Mouse (Mus musculus) thymus, adult 2 months (tissue): ENCODE measurements around the gene Adgb. TPM values are rescaled to one million over a fixed set of nuclear protein-coding genes. Genes with fewer than 3 reads are reported as not detected.

Experiments
- DNase-seq: peaks from one replicate; pipeline ENCODE4 v3.0.0; 2021
- H3K27ac ChIP-seq: fragments of 200-500 bp; 2 replicates; pipeline ENCODE4 v1.5.1; 2012; ENCODE audit warnings: low read length, control low read depth; ENCODE audit not compliant: control insufficient read depth, insufficient read depth
- H3K27me3 ChIP-seq: fragments of 200-500 bp; 2 replicates; pipeline ENCODE4 v1.6.1; 2012; ENCODE audit warnings: mild to moderate bottlenecking, low read length, moderate library complexity, mixed read lengths; ENCODE audit not compliant: control insufficient read depth, insufficient read depth
- H3K36me3 ChIP-seq: fragments of 200-500 bp; 2 replicates; pipeline ENCODE4 v1.6.1; 2012; ENCODE audit warnings: mild to moderate bottlenecking, low read length, moderate library complexity; ENCODE audit not compliant: control insufficient read depth, insufficient read depth
- H3K4me1 ChIP-seq: fragments of 200-500 bp; replicated peaks from 2 replicates; pipeline ENCODE4 v1.6.1; 2012; ENCODE audit warnings: low read length; ENCODE audit not compliant: control insufficient read depth, insufficient read depth
- H3K4me3 ChIP-seq: fragments of 200-500 bp; 2 replicates; pipeline ENCODE4 v1.5.1; 2012; ENCODE audit warnings: mild to moderate bottlenecking, low read length, control low read depth, moderate library complexity; ENCODE audit not compliant: control insufficient read depth, insufficient read depth
- CTCF ChIP-seq: fragments of 200-500 bp; IDR thresholded peaks from 2 replicates; pipeline ENCODE4 v1.5.1; 2012; ENCODE audit warnings: mild to moderate bottlenecking, control low read depth, low read length, moderate library complexity, borderline replicate concordance; ENCODE audit not compliant: control insufficient read depth, poor library complexity, insufficient read depth; ENCODE audit errors: extremely low read depth
- POLR2A ChIP-seq: fragments of 200-500 bp; IDR thresholded peaks from 2 replicates; pipeline ENCODE4 v1.6.1; 2012; ENCODE audit warnings: mild to moderate bottlenecking, low read length, control low read depth, moderate library complexity; ENCODE audit not compliant: control insufficient read depth, poor library complexity, insufficient read depth; ENCODE audit errors: extremely low read depth
- WGBS: fragments of 180-500 bp; shearing (Covaris S2); methylation state at CpG from one replicate; pipeline ENCODE4 v1.1.7; 2018; 5-methylcytosine and 5-hydroxymethylcytosine counted together
- polyA plus RNA-seq: library from polyadenylated mRNA; depleted of rRNA; stranded (reverse); fragments of >200 nt; gene quantifications from 2 replicates; pipeline ENCODE4 v1.2.3, GENCODE M21; 2012

The Adgb gene
- polyA plus RNA-seq, 1 experiment, result 0.74 TPM

- Histone ChIP-seq H3K27me3 (no peaks in the 10 kb centered on the region), H3K4me3 (no peak overlapping the region), H3K4me1 (no peaks in the 10 kb centered on the region), H3K36me3 (no peaks in the 10 kb centered on the region), H3K27ac (no peak overlapping the region)
- TF ChIP-seq POLR2A, result no peak
- no peak for TF ChIP-seq CTCF
- DNase-seq, result no peak
- WGBS, result 34% methylated on average over 5 of the region's 5 CpGs
These were observed 15.1 kb downstream of the Adgb start for GRCm38 (mm10) chr10:10456991-10457390.

GRCm38 (mm10) chr10:10449067-10449466 is 23.1 kb downstream of the Adgb start:
- no peaks in the 10 kb centered on the region for H3K4me1 ChIP-seq
- WGBS, result 88% methylated on average over 3 of the region's 3 CpGs
- TF ChIP-seq POLR2A (no peak), CTCF (no peak)
- DNase-seq, result no peak
- no peak overlapping the region for H3K27ac ChIP-seq
- H3K36me3 ChIP-seq, result no peaks in the 10 kb centered on the region
- no peaks in the 10 kb centered on the region for H3K27me3 ChIP-seq
- H3K4me3 ChIP-seq, result no peak overlapping the region

- no peak for DNase-seq
- Histone ChIP-seq H3K36me3 (no peaks in the 10 kb centered on the region), H3K4me1 (no peaks in the 10 kb centered on the region), H3K27me3 (no peaks in the 10 kb centered on the region), H3K4me3 (no peak overlapping the region), H3K27ac (no peak overlapping the region)
- no peak for TF ChIP-seq CTCF
- TF ChIP-seq POLR2A, result no peak
- 93% methylated on average over 3 of the region's 3 CpGs for WGBS
These were observed 27.2 kb downstream of the Adgb start for GRCm38 (mm10) chr10:10444841-10445466.

GRCm38 (mm10) chr10:10443558-10443957 is 28.6 kb downstream of the Adgb start:
- no peaks in the 10 kb centered on the region for H3K36me3 ChIP-seq
- no peak for DNase-seq
- H3K4me3 ChIP-seq, result no peak overlapping the region
- H3K27ac ChIP-seq, result no peak overlapping the region
- H3K27me3 ChIP-seq, result no peaks in the 10 kb centered on the region
- no peak for TF ChIP-seq POLR2A
- TF ChIP-seq CTCF, result no peak
- H3K4me1 ChIP-seq, result no peaks in the 10 kb centered on the region

- Histone ChIP-seq H3K27me3 (no peaks in the 10 kb centered on the region), H3K4me1 (no peaks in the 10 kb centered on the region), H3K4me3 (no peak overlapping the region), H3K36me3 (no peaks in the 10 kb centered on the region), H3K27ac (no peak overlapping the region)
- TF ChIP-seq POLR2A (no peak), CTCF (no peak)
- WGBS, result 94% methylated on average over 1 of the region's 1 CpGs
- no peak for DNase-seq
These were observed 37.1 kb downstream of the Adgb start for GRCm38 (mm10) chr10:10435014-10435413.

GRCm38 (mm10) chr10:10429635-10430034 is 42.5 kb downstream of the Adgb start:
- Histone ChIP-seq H3K27me3 (no peaks in the 10 kb centered on the region), H3K4me3 (no peak overlapping the region), H3K36me3 (no peaks in the 10 kb centered on the region), H3K27ac (no peak overlapping the region), H3K4me1 (no peaks in the 10 kb centered on the region)
- TF ChIP-seq POLR2A, result no peak
- no peak for TF ChIP-seq CTCF
- no peak for DNase-seq
- 44% methylated on average over 5 of the region's 5 CpGs for WGBS

GRCm38 (mm10) chr10:10429032-10429431 is 43.1 kb downstream of the Adgb start:
- TF ChIP-seq CTCF (no peak), POLR2A (no peak)

More at GRCm38 (mm10) chr10:10429032-10429431, 43.1 kb downstream of the Adgb start:
- 69% methylated on average over 7 of the region's 7 CpGs for WGBS
- H3K27me3 ChIP-seq, result no peaks in the 10 kb centered on the region
- no peak overlapping the region for H3K4me3 ChIP-seq
- no peaks in the 10 kb centered on the region for H3K4me1 ChIP-seq
- H3K27ac ChIP-seq, result no peak overlapping the region
- no peak for DNase-seq
- no peaks in the 10 kb centered on the region for H3K36me3 ChIP-seq
